Mouse (Mus musculus) embryonic fibroblast, embryonic 13.5 days (primary cell): Measurements from ENCODE around the gene Dennd1b.

Source experiments
- CTCF ChIP-seq: IDR thresholded peaks from 2 replicates; pipeline ENCODE4 v1.5.1; 2011; ENCODE audit warnings: mild to moderate bottlenecking, control low read depth, low read length, moderate library complexity, borderline replicate concordance; ENCODE audit not compliant: insufficient read depth
- POLR2A ChIP-seq: IDR thresholded peaks from 2 replicates; pipeline ENCODE4 v1.6.1; 2011; ENCODE audit warnings: low read depth, mild to moderate bottlenecking, control low read depth, low read length, moderate library complexity

GRCm38 (mm10) chr1:138937686-138938370 lies 25.4 kb upstream of the Dennd1b start:
- no peak for TF ChIP-seq POLR2A
- no peak for TF ChIP-seq CTCF
